Mouse (Mus musculus) neural tube, embryonic 14.5 days (tissue): ENCODE measurements around the gene Col6a6. TPM values are rescaled to one million over a fixed set of nuclear protein-coding genes. Genes with fewer than 3 reads are reported as not detected.

Experiments
- ATAC-seq: fragments of 200-750 bp; cut with Nextera tagmentation; 2 replicates; pipeline ENCODE4 v1.8.0; 2017; ENCODE audit warnings: low read depth, mild to moderate bottlenecking, moderate TSS enrichment, moderate library complexity
- H3K27ac ChIP-seq: fragments of 300-500 bp; sonication (generic); 2 replicates; pipeline ENCODE4 v1.5.1; 2014; ENCODE audit warnings: low read depth, mild to moderate bottlenecking, control low read depth, low read length, moderate library complexity, mixed read lengths
- H3K27me3 ChIP-seq: fragments of 300-500 bp; sonication (generic); 2 replicates; pipeline ENCODE4 v1.6.1; 2014; ENCODE audit warnings: low read length; ENCODE audit not compliant: control insufficient read depth, insufficient read depth
- H3K36me3 ChIP-seq: fragments of 300-500 bp; sonication (generic); 2 replicates; pipeline ENCODE4 v1.6.1; 2014; ENCODE audit warnings: low read length, mixed read lengths; ENCODE audit not compliant: control insufficient read depth, insufficient read depth
- H3K4me1 ChIP-seq: fragments of 300-500 bp; sonication (generic); 2 replicates; pipeline ENCODE4 v1.6.1; 2014; ENCODE audit warnings: low read length; ENCODE audit not compliant: control insufficient read depth, insufficient read depth
- H3K4me2 ChIP-seq: fragments of 300-500 bp; sonication (generic); 2 replicates; pipeline ENCODE4 v1.6.1; 2014; ENCODE audit warnings: mild to moderate bottlenecking, low read depth, low read length, control low read depth
- H3K4me3 ChIP-seq: fragments of 300-500 bp; sonication (generic); 2 replicates; pipeline ENCODE4 v1.5.1; 2014; ENCODE audit warnings: low read depth, low read length, control low read depth, mixed read lengths
- H3K9ac ChIP-seq: fragments of 300-500 bp; sonication (generic); replicated peaks from 2 replicates; pipeline ENCODE4 v1.6.1; 2014; ENCODE audit warnings: low read depth, mild to moderate bottlenecking, control low read depth, low read length, mixed read lengths
- H3K9me3 ChIP-seq: fragments of 300-500 bp; sonication (generic); 2 replicates; pipeline ENCODE4 v1.6.1; 2016; ENCODE audit warnings: low read length; ENCODE audit not compliant: control insufficient read depth
- WGBS: fragments of 180-500 bp; shearing (Covaris S2); extraction: QIAGEN DNeasy Blood & Tissue Kit; methylation state at CpG from one replicate; pipeline ENCODE4 v1.1.7; 2014; 5-methylcytosine and 5-hydroxymethylcytosine counted together
- polyA plus RNA-seq: library from polyadenylated mRNA; unstranded; fragments of >200 nt; fragmentation: Nextera tagmentation; extraction: Ambion mirVana; gene quantifications from 2 replicates; pipeline ENCODE4 v1.2.1, GENCODE M21; 2014

Gene Col6a6
- polyA plus RNA-seq, 1 experiment from 2014 or later, result 0.19 TPM

GRCm38 (mm10) chr9:105689485-105689884, 138.5 kb downstream of the Col6a6 start:
- Histone ChIP-seq H3K9me3 (no peaks in the 10 kb centered on the region), H3K4me1 (no peaks in the 10 kb centered on the region), H3K36me3 (peaks cover 18% of the 10 kb centered on the region), H3K27me3 (no peaks in the 10 kb centered on the region), H3K4me2 (no peak overlapping the region), H3K4me3 (no peak overlapping the region), H3K9ac (no peak overlapping the region), H3K27ac (no peak overlapping the region)
- whole genome bisulfite sequencing, result 32% methylated on average over 7 of the region's 7 CpGs
- no peak for ATAC-seq

- H3K4me3 ChIP-seq, result no peak overlapping the region
- H3K36me3 ChIP-seq, result peaks cover 18% of the 10 kb centered on the region
- no peak for ATAC-seq
- H3K9me3 ChIP-seq, result no peaks in the 10 kb centered on the region
- WGBS, result 91% methylated on average over 13 of the region's 13 CpGs
- H3K27ac ChIP-seq, result no peak overlapping the region
- H3K27me3 ChIP-seq, result no peaks in the 10 kb centered on the region
- H3K4me1 ChIP-seq, result no peaks in the 10 kb centered on the region; the same call in 1 of the 2 replicates
- no peak overlapping the region for H3K4me2 ChIP-seq
- no peak overlapping the region for H3K9ac ChIP-seq
These were observed 143.3 kb downstream of the Col6a6 start for GRCm38 (mm10) chr9:105684549-105685165.

- ATAC-seq, result peak; percentile 79
- H3K27me3 ChIP-seq, result no peaks in the 10 kb centered on the region
- H3K4me1 ChIP-seq, result no peaks in the 10 kb centered on the region; the same call in 1 of the 2 replicates
- 51% methylated on average over 7 of the region's 7 CpGs for WGBS
- H3K9ac ChIP-seq, result no peak overlapping the region
- H3K36me3 ChIP-seq, result peaks cover 19% of the 10 kb centered on the region
- H3K9me3 ChIP-seq, result no peaks in the 10 kb centered on the region
- H3K27ac ChIP-seq, result peak overlapping the region; percentile 22
- H3K4me3 ChIP-seq, result no peak overlapping the region
- H3K4me2 ChIP-seq, result no peak overlapping the region
These were observed 146.6 kb downstream of the Col6a6 start for GRCm38 (mm10) chr9:105681386-105681785.

- H3K9me3 ChIP-seq, result no peaks in the 10 kb centered on the region
- no peak overlapping the region for H3K4me2 ChIP-seq
- H3K4me3 ChIP-seq, result no peak overlapping the region
- no peaks in the 10 kb centered on the region for H3K27me3 ChIP-seq
- H3K9ac ChIP-seq, result no peak overlapping the region
- no peak overlapping the region for H3K27ac ChIP-seq
- WGBS, result 89% methylated on average over 11 of the region's 11 CpGs
- H3K36me3 ChIP-seq, result 0 out of 2 replicates have a peak, but pooled peaks cover 14% of the 10 kb centered on the region
- no peaks in the 10 kb centered on the region; the same call in 1 of the 2 replicates for H3K4me1 ChIP-seq
- ATAC-seq, result no peak
These were observed 152.0 kb downstream of the Col6a6 start for GRCm38 (mm10) chr9:105675941-105676340.

GRCm38 (mm10) chr9:105672032-105672431, 155.9 kb downstream of the Col6a6 start:
- no peak overlapping the region for H3K4me3 ChIP-seq
- H3K9me3 ChIP-seq, result no peaks in the 10 kb centered on the region
- WGBS, result 80% methylated on average over 2 of the region's 2 CpGs
- H3K9ac ChIP-seq, result no peak overlapping the region
- H3K36me3 ChIP-seq, result peaks cover 10% of the 10 kb centered on the region
- H3K4me2 ChIP-seq, result no peak overlapping the region
- H3K27me3 ChIP-seq, result no peaks in the 10 kb centered on the region
- ATAC-seq, result no peak
- no peaks in the 10 kb centered on the region for H3K4me1 ChIP-seq
- no peak overlapping the region for H3K27ac ChIP-seq

GRCm38 (mm10) chr9:105670916-105671315, 157.0 kb downstream of the Col6a6 start:
- 95% methylated on average over 4 of the region's 4 CpGs for WGBS

GRCm38 (mm10) chr9:105665269-105665668, 162.7 kb downstream of the Col6a6 start:
- Histone ChIP-seq H3K27ac (no peak overlapping the region), H3K9me3 (no peaks in the 10 kb centered on the region), H3K36me3 (peaks cover 17% of the 10 kb centered on the region), H3K4me2 (no peak overlapping the region), H3K27me3 (no peaks in the 10 kb centered on the region), H3K9ac (no peak overlapping the region), H3K4me1 (no peaks in the 10 kb centered on the region), H3K4me3 (no peak overlapping the region)
- WGBS, result 94% methylated on average over 7 of the region's 7 CpGs
- no peak for ATAC-seq

More at GRCm38 (mm10) chr9:105670916-105671315, 157.0 kb downstream of the Col6a6 start:
- Histone ChIP-seq H3K4me3 (no peak overlapping the region), H3K4me1 (no peaks in the 10 kb centered on the region), H3K9ac (no peak overlapping the region), H3K4me2 (no peak overlapping the region), H3K36me3 (peaks cover 10% of the 10 kb centered on the region), H3K27ac (no peak overlapping the region), H3K27me3 (no peaks in the 10 kb centered on the region), H3K9me3 (no peaks in the 10 kb centered on the region)
- ATAC-seq, result no peak

GRCm38 (mm10) chr9:105659877-105660276, 168.1 kb downstream of the Col6a6 start:
- H3K4me2 ChIP-seq, result no peak overlapping the region
- H3K4me3 ChIP-seq, result no peak overlapping the region
- no peak overlapping the region for H3K27ac ChIP-seq
- 72% methylated on average over 6 of the region's 6 CpGs for WGBS
- H3K36me3 ChIP-seq, result peaks cover 20% of the 10 kb centered on the region; the same call in 1 of the 2 replicates
- H3K4me1 ChIP-seq, result no peaks in the 10 kb centered on the region
- ATAC-seq, result no peak
- no peaks in the 10 kb centered on the region for H3K9me3 ChIP-seq
- no peaks in the 10 kb centered on the region for H3K27me3 ChIP-seq
- no peak overlapping the region for H3K9ac ChIP-seq

GRCm38 (mm10) chr9:105658216-105658615, 169.7 kb downstream of the Col6a6 start:
- Histone ChIP-seq H3K27me3 (no peaks in the 10 kb centered on the region), H3K4me2 (no peak overlapping the region), H3K4me1 (no peaks in the 10 kb centered on the region), H3K4me3 (no peak overlapping the region), H3K36me3 (peaks cover 28% of the 10 kb centered on the region), H3K9ac (no peak overlapping the region), H3K9me3 (no peaks in the 10 kb centered on the region), H3K27ac (no peak overlapping the region)
- 93% methylated on average over 12 of the region's 12 CpGs for WGBS
- no peak for ATAC-seq
